In the genomic region with DNA sequence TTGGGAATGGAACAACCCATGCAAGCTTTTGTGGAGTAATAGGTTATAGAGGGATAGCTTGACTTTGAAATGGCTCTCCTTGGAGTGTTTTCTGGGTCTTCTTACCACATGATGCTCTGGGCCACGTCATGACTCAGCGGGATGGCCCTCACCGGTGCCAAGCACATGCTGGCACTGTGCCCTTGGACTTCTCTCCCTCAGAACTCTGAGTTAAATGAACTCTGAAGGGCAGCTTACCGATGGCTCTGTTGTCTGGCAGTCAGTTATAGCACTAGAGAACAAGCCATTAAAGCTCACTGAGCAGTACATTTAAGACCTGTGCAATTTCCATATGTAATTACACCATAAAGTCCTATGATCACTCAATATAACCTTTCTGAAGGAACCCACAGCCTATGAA, we compare ENCODE assay signal across 15 mouse cellular contexts. TPM values are rescaled to one million over a fixed set of nuclear protein-coding genes. Genes with fewer than 3 reads are reported as not detected.
DNase-seq lines count a peak whose midpoint lies in the region; ATAC-seq and TF ChIP-seq lines count a peak whose summit lies in the region.
"Had no signal": no experiment of that assay in that cellular context is flagged by ENCODE, and none has a peak within 500 bp of the region (broad histone marks: within the 10 kb centered on the region; RNA-seq: fewer than 3 reads in every experiment).

No protein-coding gene starts in this region.

- peaks cover 10% of the 10 kb centered on the region for H3K4me1 ChIP-seq in liver, postnatal 0 days (ENCODE audit: insufficient read depth)
- H3K4me1 ChIP-seq in forebrain, postnatal 0 days (ENCODE audit: insufficient read depth), result no peaks in the 10 kb centered on the region

- WGBS in liver, postnatal 0 days (ENCODE audit: insufficient replicate concordance), result 69% methylated on average over 4 of the region's 4 CpGs
- WGBS in forebrain, postnatal 0 days, result 58% methylated on average over 4 of the region's 4 CpGs

- H3K36me3 ChIP-seq in liver, postnatal 0 days (replicated peaks; ENCODE audit: insufficient read depth, low read length), result no peaks in the 10 kb centered on the region
- no peaks in the 10 kb centered on the region for H3K36me3 ChIP-seq in forebrain, postnatal 0 days (ENCODE audit: insufficient read depth)
- H3K36me3 ChIP-seq: hindbrain, embryonic 12.5 days; neural tube, embryonic 13.5 days had no signal

- no peak overlapping the region; the same call in 1 of the 2 replicates for H3K27ac ChIP-seq in liver, postnatal 0 days (ENCODE audit: low read depth)
- no peak overlapping the region for H3K27ac ChIP-seq in forebrain, postnatal 0 days (ENCODE audit: low read depth, low read length)
- H3K27ac ChIP-seq: embryonic facial prominence, embryonic 12.5 days; hindbrain, embryonic 12.5 days; liver, embryonic 14.5 days; neural tube, embryonic 13.5 days had no signal

- TF ChIP-seq EP300 in liver, postnatal 0 days (IDR thresholded peaks at IDR 0.05; ENCODE audit: low read depth), result no peak

- DNase-seq in cerebellum, postnatal 14 days, result peak; percentile 37 to 57
- DNase-seq in cerebellum, adult 18-20 months, result no peak
- peak; percentile 42 for DNase-seq in liver, postnatal 0 days
- no peak for DNase-seq in liver
- peak; percentile 67 to 75 for DNase-seq in adrenal gland, adult 18-20 months (ENCODE audit: low spot score in 2 of 2)
- peak; percentile 80 for DNase-seq in kidney, postnatal 10 days
- DNase-seq in forebrain, postnatal 0 days, result no peak
- DNase-seq in left cerebral cortex, postnatal 25 days (ENCODE audit: low spot score in 2 of 2), result no peak
- DNase-seq: cerebellum, adult 11-12 months; layer of hippocampus, adult 9-11 months had no signal

- no peak for TF ChIP-seq CTCF in liver, postnatal 0 days (IDR thresholded peaks at IDR 0.05; ENCODE audit: low read depth)
- TF ChIP-seq CTCF in forebrain, postnatal 0 days (IDR thresholded peaks at IDR 0.05; ENCODE audit: low read depth), result no peak

- H3K9ac ChIP-seq in liver, postnatal 0 days (replicated peaks), result no peak overlapping the region
- no peak overlapping the region for H3K9ac ChIP-seq in forebrain, postnatal 0 days
- H3K9ac ChIP-seq: embryonic facial prominence, embryonic 12.5 days; hindbrain, embryonic 12.5 days; liver, embryonic 14.5 days; neural tube, embryonic 13.5 days had no signal

- intact Hi-C loops in left cerebral cortex, postnatal 25 days (cut with DNase I), result no loop called here

- H3K27me3 ChIP-seq in liver, postnatal 0 days (ENCODE audit: insufficient read depth, low read length), result no peaks in the 10 kb centered on the region
- H3K27me3 ChIP-seq in forebrain, postnatal 0 days (ENCODE audit: insufficient read depth, low read length), result no peaks in the 10 kb centered on the region
- H3K27me3 ChIP-seq: embryonic facial prominence, embryonic 12.5 days had no signal

- H3K4me2 ChIP-seq in liver, postnatal 0 days (ENCODE audit: low read depth, low read length), result no peak overlapping the region
- no peak overlapping the region for H3K4me2 ChIP-seq in forebrain, postnatal 0 days (ENCODE audit: low read depth)
- H3K4me2 ChIP-seq: embryonic facial prominence, embryonic 12.5 days; hindbrain, embryonic 12.5 days; midbrain, embryonic 11.5 days; neural tube, embryonic 13.5 days had no signal

- H3K4me3 ChIP-seq in liver, postnatal 0 days (ENCODE audit: low read depth, low read length), result no peak overlapping the region
- H3K4me3 ChIP-seq in forebrain, postnatal 0 days (ENCODE audit: low read depth, low read length), result no peak overlapping the region
- H3K4me3 ChIP-seq: embryonic facial prominence, embryonic 12.5 days; hindbrain, embryonic 12.5 days; neural tube, embryonic 13.5 days had no signal

- no peak for ATAC-seq in liver, postnatal 0 days
- no peak for ATAC-seq in forebrain, postnatal 0 days

- H3K9me3 ChIP-seq in liver, postnatal 0 days (ENCODE audit: low read length), result no peaks in the 10 kb centered on the region
- no peaks in the 10 kb centered on the region for H3K9me3 ChIP-seq in forebrain, postnatal 0 days (ENCODE audit: low read length)
- H3K9me3 ChIP-seq: embryonic facial prominence, embryonic 12.5 days; hindbrain, embryonic 12.5 days; neural tube, embryonic 13.5 days had no signal

RNA-seq across cellular contexts. Expression of a gene that starts 4.4 kb away (rescaled TPM):
- polyA plus RNA-seq in liver, postnatal 0 days (2015; fragmentation: Nextera tagmentation; extraction: Ambion mirVana), result 4.2 and 4.4 TPM in 2 replicates
- 100 to 1,000 TPM; 143 to 171 TPM for total RNA-seq in adrenal gland, adult 18-20 months (2021)
- total RNA-seq in forebrain, postnatal 0 days (2014; rRNA removed), result 2.6 and 4.3 TPM in 2 replicates
- polyA plus RNA-seq in forebrain, postnatal 0 days (2015; fragmentation: Nextera tagmentation; extraction: Ambion mirVana), result 1.5 and 1.6 TPM in 2 replicates
- total RNA-seq in left cerebral cortex, postnatal 25 days (2021), result 10 to 100 TPM; 13.6 to 16.6 TPM

RNA-seq across cellular contexts. Expression of a gene that starts 32.2 kb away (rescaled TPM):
- 51.7 and 57.0 TPM in 2 replicates for polyA plus RNA-seq in liver, postnatal 0 days (2015; fragmentation: Nextera tagmentation; extraction: Ambion mirVana)
- 100 to 1,000 TPM; 124 to 133 TPM for total RNA-seq in adrenal gland, adult 18-20 months (2021)
- total RNA-seq in forebrain, postnatal 0 days (2014; rRNA removed), result 116 and 127 TPM in 2 replicates
- 144 and 145 TPM in 2 replicates for polyA plus RNA-seq in forebrain, postnatal 0 days (2015; fragmentation: Nextera tagmentation; extraction: Ambion mirVana)
- total RNA-seq in left cerebral cortex, postnatal 25 days (2021), result 10 to 100 TPM; 84.2 to 90.4 TPM

RNA-seq across cellular contexts. Expression of a gene that starts 32.5 kb away (rescaled TPM):
- 0.14 TPM in 2 replicates for polyA plus RNA-seq in liver, postnatal 0 days (2015; fragmentation: Nextera tagmentation; extraction: Ambion mirVana)
- not detected for total RNA-seq in adrenal gland, adult 18-20 months (2021)
- not detected in 2 replicates for total RNA-seq in forebrain, postnatal 0 days (2014; rRNA removed)
- 0.30 and 0.44 TPM in 2 replicates for polyA plus RNA-seq in forebrain, postnatal 0 days (2015; fragmentation: Nextera tagmentation; extraction: Ambion mirVana)
- under 1 TPM in 1 of 2 experiments, not detected in 1; 0.21 TPM for total RNA-seq in left cerebral cortex, postnatal 25 days (2021)

RNA-seq across cellular contexts. Expression of a gene that starts 48.3 kb away (rescaled TPM):
- polyA plus RNA-seq in liver, postnatal 0 days (2015; fragmentation: Nextera tagmentation; extraction: Ambion mirVana), result 1.7 and 1.9 TPM in 2 replicates
- 10 to 100 TPM; 12.2 to 16.7 TPM for total RNA-seq in adrenal gland, adult 18-20 months (2021)
- total RNA-seq in forebrain, postnatal 0 days (2014; rRNA removed), result 12.2 and 12.6 TPM in 2 replicates
- 7.7 and 8.8 TPM in 2 replicates for polyA plus RNA-seq in forebrain, postnatal 0 days (2015; fragmentation: Nextera tagmentation; extraction: Ambion mirVana)
- 10 to 100 TPM; 12.9 to 14.1 TPM for total RNA-seq in left cerebral cortex, postnatal 25 days (2021)

RNA-seq across cellular contexts. Expression of a gene that starts 56.2 kb away (rescaled TPM):
- polyA plus RNA-seq in liver, postnatal 0 days (2015; fragmentation: Nextera tagmentation; extraction: Ambion mirVana), result 73.2 and 81.4 TPM in 2 replicates
- 10 to 100 TPM; 65.8 to 73.0 TPM for total RNA-seq in adrenal gland, adult 18-20 months (2021)
- total RNA-seq in forebrain, postnatal 0 days (2014; rRNA removed), result 50.7 and 57.0 TPM in 2 replicates
- polyA plus RNA-seq in forebrain, postnatal 0 days (2015; fragmentation: Nextera tagmentation; extraction: Ambion mirVana), result 126 and 149 TPM in 2 replicates
- 10 to 100 TPM; 72.1 to 74.6 TPM for total RNA-seq in left cerebral cortex, postnatal 25 days (2021)

Comparison
In these comparisons a context has a peak if more than half of its experiments do, and no peak if none do; other contexts are left out.
1. DNase-seq: peak in cerebellum, postnatal 14 days (2 of 2), liver, postnatal 0 days (single experiment), adrenal gland, adult 18-20 months (2 of 2) and kidney, postnatal 10 days (single experiment); none in cerebellum, adult 18-20 months (0 of 2), liver (single experiment), forebrain, postnatal 0 days (single experiment) and left cerebral cortex, postnatal 25 days (0 of 2).
2. RNA of a gene that starts 4.4 kb away (total RNA-seq): 143 to 171 TPM in adrenal gland, adult 18-20 months; 13.6 to 16.6 TPM in left cerebral cortex, postnatal 25 days and 2.6 to 4.3 TPM in forebrain, postnatal 0 days; every median in the first group is over 4 times any median in the second.